Mouse (Mus musculus) left cerebral cortex, postnatal 4 days (tissue): ENCODE results near the gene Ndufb8. TPM values are rescaled to one million over a fixed set of nuclear protein-coding genes. Genes with fewer than 3 reads are reported as not detected.

Experiments
- DNase-seq: peaks from one replicate; pipeline ENCODE4 v3.0.0-alpha.2; 2022
- intact Hi-C: fragments of 180-260 bp; cut with DNase I; formaldehyde crosslinking; loops from one replicate; pipeline ENCODE4 v1.15.1; 2025
- total RNA-seq, 2 experiments: library from RNA; stranded (reverse); gene quantifications; 2 replicates each; pipeline ENCODE4 v1.2.3; 2021

The Ndufb8 gene
- total RNA-seq, 2 experiments from 2014 or later: 294 to 322 TPM

DNA sequence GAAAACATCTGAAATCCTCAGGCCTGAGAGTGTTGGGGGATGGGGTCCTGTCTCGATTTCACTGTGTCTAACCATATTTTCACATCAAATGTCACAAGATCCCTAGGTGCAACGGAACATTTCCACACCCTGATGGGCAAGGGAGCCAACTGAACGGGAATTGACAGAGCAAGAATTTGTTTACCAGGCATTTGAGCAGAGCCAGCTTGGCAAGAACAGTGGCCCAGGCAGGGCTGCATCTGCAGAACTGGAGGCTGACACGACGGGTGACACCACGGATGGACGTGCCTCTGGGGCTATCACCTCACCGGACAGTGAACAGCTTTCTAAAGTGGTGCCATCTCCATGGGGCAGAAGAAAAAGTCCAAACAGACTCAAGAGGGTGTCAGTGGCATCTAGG lies 17.8 kb downstream of the Ndufb8 start:
- DNase-seq: no peak
- intact Hi-C loops: no loop called here

- intact Hi-C loops: no loop called here
- no peak for DNase-seq
These were observed 19.9 kb downstream of the Ndufb8 start for GRCm38 (mm10) chr19:44535376-44535775.

- intact Hi-C loops: no loop called here
These were observed 25.2 kb downstream of the Ndufb8 start for GRCm38 (mm10) chr19:44530018-44530417.

DNA sequence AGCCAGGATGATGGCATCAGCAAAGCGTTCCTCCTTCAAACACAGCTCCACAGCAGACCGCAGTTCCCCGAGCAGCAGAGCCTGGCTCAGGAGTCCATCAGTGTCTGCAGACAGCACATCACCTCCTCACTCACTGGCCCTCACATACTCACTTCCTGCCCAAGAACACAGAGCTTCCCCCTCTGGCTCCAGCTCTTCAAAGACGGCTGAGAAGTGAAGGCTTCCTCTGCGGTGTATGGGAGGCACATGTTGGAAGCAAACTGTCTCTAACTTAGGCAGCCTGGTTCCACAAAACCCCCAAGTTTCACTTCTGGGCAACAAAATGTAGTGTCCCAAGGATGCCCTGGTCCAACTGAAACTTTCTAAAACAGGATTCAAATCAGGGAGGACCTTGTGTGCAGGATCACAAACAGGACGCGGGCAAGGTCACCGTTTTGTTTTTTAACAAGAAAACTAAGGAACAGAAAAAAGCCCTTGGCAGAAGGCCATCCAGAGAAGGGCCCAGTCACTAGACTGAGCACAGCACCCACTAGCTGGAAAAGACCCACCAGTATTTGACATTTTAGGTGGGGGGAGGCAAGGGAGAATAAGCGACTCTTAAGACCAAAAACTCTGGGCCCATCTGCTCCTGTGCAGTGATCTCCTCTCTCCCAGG lies 29.6 kb downstream of the Ndufb8 start:
- intact Hi-C loops: no loop called here
- no peak for DNase-seq

More at GRCm38 (mm10) chr19:44530018-44530417, 25.2 kb downstream of the Ndufb8 start:
- no peak for DNase-seq

DNA sequence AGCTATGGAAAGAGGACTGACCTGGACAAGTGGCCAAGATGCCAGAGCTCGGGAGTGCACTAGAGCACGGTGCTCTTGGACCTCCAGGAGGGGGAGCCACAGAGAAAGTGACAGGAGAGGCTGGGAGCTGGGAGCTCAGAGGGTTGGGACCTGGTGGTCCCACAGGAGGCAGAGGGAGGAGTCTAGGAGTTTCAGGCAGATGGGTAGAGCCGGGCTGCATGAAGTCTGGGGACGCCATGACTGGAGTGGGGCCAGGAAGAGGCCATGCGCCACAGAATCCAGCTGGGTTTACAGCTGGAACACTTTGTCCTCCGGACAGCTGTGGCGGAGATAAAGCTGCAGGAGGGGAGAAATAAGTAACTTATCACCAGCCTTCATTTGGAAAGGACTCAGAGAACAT lies 36.1 kb downstream of the Ndufb8 start:
- DNase-seq: peak; percentile 35
- intact Hi-C loops: no loop called here

DNA sequence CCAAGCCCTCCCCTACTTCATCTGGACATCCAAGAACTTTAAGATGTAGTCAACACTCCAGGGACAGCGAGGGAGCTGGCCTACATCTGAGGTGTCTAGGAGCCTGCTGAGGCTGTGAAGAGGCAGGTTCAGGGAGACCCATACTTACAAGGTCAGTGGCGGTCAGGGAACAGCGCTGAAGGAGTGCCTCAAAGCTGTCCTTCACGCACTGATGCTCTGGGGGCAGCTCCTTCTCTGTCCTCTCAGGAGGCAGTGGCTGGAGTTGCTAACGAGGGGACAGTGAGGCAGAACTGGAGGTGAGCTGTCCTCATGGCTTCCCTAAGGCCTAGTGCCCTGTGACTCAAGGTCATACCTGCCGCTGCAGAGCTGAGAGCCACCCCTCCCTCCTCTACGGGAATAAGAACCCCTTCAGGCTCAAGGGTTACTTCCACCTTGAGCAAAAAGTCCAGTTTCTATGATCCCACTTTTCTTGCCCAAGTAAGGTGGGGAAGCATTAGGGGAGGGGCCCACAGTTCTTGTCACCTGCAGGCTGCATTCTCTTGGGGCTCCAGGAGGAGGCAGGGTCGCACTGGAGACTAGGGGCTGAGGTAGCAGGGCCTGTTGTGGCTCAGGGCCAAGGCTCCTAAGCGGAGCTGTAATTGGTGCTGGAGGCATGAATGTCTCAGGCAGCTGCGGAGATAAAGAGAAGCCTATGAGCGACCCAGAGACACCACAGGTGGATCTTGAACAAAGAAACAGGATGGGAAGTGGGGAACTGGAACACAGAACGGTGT lies 37.1 kb downstream of the Ndufb8 start:
- DNase-seq: peak; percentile 30
- intact Hi-C loops: no loop called here

- intact Hi-C loops: no loop called here
- no peak for DNase-seq
These were observed 39.5 kb downstream of the Ndufb8 start for GRCm38 (mm10) chr19:44515769-44516168.

GRCm38 (mm10) chr19:44514521-44515451 lies 40.5 kb downstream of the Ndufb8 start:
- intact Hi-C loops: no loop called here
- no peak for DNase-seq

DNA sequence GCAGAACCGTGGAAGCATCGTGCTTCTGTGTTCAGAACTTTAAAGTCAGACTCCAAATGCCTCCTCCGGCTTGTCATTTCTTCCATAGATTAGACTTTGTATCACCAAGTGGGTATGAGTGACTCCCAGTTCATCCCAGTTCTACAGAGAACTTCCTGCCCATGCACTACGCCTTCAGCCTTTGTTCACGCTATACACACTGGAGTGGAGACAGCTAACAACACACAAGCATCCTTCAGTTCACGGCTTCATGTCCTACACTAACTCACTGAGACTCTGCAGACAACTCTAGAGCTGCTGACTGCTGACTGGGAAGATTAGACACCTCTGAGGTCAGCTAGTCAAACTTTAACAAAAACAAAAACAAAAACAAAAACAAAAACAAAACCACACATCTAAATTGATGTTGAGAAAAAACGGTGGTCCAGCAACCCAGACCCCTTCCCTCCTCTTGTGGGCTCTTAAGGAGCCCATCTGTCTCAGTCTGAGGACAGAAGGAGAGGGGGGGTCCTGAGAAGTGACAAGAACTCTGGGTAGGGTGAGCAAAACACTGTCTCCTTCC lies 41.2 kb downstream of the Ndufb8 start:
- no peak for DNase-seq
- intact Hi-C loops: no loop called here

DNA sequence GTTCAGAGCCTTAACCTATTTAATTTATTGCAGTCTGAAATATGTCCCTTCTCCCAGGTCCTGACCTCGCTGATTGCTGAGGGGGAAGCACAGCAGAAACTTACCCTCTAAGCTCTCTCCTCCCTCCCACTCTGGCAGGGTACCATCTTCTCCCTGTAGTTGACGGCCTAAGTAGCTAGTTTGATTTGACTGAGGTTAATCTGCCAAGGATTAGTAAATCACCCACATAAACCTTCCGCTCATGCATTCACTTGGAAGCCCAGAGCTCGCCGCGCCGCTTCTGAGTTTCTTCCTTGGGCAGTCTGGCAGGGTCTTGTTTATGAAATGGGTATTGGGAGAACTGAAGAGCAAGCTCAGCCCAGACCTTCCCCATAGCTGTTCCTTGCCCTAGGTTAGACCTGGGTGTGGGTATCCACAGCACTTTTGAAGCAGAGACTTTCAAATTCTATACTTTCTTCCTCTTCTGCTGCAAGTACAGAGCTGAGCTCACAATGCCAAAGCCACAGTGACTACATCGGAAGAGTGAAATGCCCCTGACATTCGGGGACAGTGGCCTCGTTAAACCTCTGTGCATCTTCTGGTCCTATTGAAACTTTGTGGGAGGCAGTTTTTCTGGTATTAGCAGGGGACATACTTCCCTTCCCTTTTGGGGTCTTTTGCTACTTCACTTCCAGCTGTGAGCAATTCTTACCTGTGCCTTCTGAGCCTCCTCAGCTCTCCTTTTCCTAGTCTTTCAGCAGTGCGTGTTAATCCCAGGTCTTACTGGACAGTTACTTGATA lies 42.0 kb downstream of the Ndufb8 start:
- intact Hi-C loops: no loop called here
- no peak for DNase-seq

- intact Hi-C loops: no loop called here
- DNase-seq: no peak
These were observed 42.6 kb downstream of the Ndufb8 start for GRCm38 (mm10) chr19:44512601-44513000.

- intact Hi-C loops: no loop called here
- DNase-seq: peak; percentile 18
These were observed 43.6 kb downstream of the Ndufb8 start for GRCm38 (mm10) chr19:44511451-44512231.

DNA sequence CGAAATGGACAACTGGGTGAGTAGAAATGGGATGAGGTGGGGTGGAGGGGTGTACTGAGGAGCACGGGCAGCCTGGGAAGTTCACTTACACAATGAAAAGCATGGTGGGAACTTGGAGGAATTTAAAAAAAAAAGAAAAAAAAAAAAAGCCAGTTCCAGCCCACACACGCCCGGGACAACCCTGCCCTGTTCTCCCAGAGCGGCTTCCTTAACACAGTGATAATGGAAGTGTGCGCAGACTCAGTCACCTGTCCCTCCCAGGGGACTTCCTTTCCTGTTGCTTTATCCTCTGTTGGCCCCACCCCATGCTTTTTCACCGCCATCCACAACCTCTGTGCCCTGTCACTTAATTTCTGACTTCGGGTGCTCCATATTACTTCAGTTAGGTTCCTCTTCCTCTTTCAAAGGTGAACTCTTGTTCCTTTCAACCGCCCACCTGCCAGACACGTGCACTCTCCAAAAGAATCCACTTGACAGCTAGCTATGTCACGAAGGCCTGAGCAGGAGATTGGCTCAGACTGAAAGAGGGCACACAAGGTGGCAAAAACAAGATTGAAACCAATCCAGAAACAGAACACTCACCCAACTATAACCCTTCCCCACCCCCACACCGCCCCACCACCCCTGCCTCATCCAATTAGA lies 44.6 kb downstream of the Ndufb8 start:
- intact Hi-C loops: no loop called here
- DNase-seq: no peak

- no peak for DNase-seq
- intact Hi-C loops: no loop called here
These were observed 52.5 kb downstream of the Ndufb8 start for GRCm38 (mm10) chr19:44502741-44503140.

DNA sequence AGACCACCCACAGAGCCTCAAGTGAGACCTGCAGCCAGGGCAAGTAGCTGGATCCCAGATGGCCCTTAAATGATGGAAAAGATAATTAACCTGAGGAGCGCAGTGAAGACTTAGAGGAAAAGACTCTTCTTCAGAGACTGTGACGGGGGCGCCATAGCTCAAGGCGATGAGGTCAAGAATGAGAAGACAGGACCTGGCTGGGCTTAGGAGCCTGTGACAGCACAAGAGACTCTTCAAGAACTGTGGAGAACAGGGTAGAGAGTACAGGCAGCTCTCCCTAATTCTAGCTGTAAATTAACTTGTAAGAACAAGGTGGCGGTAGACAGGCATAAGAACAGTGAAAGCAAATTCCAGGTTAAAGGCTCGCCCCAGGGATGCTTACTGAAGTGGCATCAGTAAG lies 53.3 kb downstream of the Ndufb8 start:
- intact Hi-C loops: no loop called here

GRCm38 (mm10) chr19:44500240-44500639 lies 55.0 kb downstream of the Ndufb8 start:
- intact Hi-C loops: no loop called here
- no peak for DNase-seq

More for the DNA sequence above, 53.3 kb downstream of the Ndufb8 start:
- DNase-seq: no peak

- intact Hi-C loops: no loop called here
- DNase-seq: no peak
These were observed 56.3 kb downstream of the Ndufb8 start for GRCm38 (mm10) chr19:44498936-44499335.
